15 mouse cellular contexts compared by ENCODE assay signal in genomic region chr1:169579572-169579971, GRCm38 (mm10).
"Had no signal": no experiment of that assay in that cellular context is flagged by ENCODE, and none has a peak within 500 bp of the region (broad histone marks: within the 10 kb centered on the region; RNA-seq: fewer than 3 reads in every experiment).

No protein-coding gene starts in this region.

- H3K36me3 ChIP-seq: neural tube, embryonic 15.5 days; stomach, embryonic 15.5 days had no signal

- H3K27ac ChIP-seq: neural tube, embryonic 15.5 days; stomach, embryonic 15.5 days; stomach, postnatal 0 days had no signal

- H3K27me3 ChIP-seq: neural tube, embryonic 15.5 days; stomach, embryonic 15.5 days had no signal

- H3K9me3 ChIP-seq: neural tube, embryonic 15.5 days; stomach, embryonic 15.5 days had no signal

- DNase-seq: retina, postnatal 1 day; right cerebral cortex, adult 18-20 months; right cerebral cortex, postnatal 14 days; right cerebral cortex, postnatal 25 days; right cerebral cortex, postnatal 4 days; spleen, adult 18-20 months; thymus, adult 18-20 months; thymus, adult 2 months; thymus, postnatal 14 days; thymus, postnatal 25 days; thymus, postnatal 36 days; thymus, postnatal 4 days had no signal

- H3K4me2 ChIP-seq: neural tube, embryonic 15.5 days; stomach, embryonic 15.5 days had no signal

- H3K4me3 ChIP-seq: neural tube, embryonic 15.5 days; stomach, embryonic 15.5 days had no signal

- H3K4me1 ChIP-seq: neural tube, embryonic 15.5 days; stomach, embryonic 15.5 days had no signal

- H3K9ac ChIP-seq: neural tube, embryonic 15.5 days; stomach, embryonic 15.5 days had no signal
